Comparison of ENCODE assay signal across 16 mouse cellular contexts in the genomic region with DNA sequence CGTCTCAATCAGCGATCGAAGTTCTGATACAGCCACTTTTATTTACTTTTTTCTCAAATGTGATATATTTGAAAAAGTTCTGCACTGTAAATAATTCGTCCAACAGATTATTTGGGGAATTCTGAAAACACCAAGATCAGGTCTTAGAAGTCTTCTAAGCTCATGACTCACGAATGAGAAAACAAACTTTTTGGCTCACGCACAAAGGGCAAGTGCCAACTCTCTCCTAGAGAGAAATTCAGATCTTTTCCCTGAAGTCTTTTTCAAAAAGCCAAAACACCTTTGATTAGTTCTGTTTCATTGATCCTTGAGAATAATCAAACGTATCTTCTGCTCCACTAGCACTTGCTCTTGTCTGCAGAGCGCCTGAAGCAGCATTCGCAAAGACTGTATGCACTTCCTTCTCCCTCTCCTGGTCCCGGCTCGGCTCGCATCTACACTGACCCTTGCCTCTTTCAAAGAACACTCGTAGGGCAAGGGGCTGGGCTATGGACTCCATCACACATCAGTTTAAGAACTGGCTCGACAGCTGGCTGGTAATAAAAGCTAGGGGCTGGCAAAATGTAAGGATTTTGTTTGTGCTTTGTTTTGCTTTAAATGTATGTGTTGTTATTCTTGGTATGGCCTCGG.
DNase-seq lines count a peak whose midpoint lies in the region; ATAC-seq lines count a peak whose summit lies in the region.
"Had no signal": no experiment of that assay in that cellular context is flagged by ENCODE, and none has a peak within 500 bp of the region (broad histone marks: within the 10 kb centered on the region; RNA-seq: fewer than 3 reads in every experiment).

No protein-coding gene starts in this region.

- H3K4me2 ChIP-seq in kidney, embryonic 16.5 days (replicated peaks; ENCODE audit: low read depth, low read length): no peak overlapping the region
- H3K4me2 ChIP-seq in forebrain, embryonic 14.5 days (ENCODE audit: low read length): no peak overlapping the region
- H3K4me2 ChIP-seq: lung, embryonic 14.5 days; stomach, embryonic 15.5 days had no signal

- H3K9me3 ChIP-seq in kidney, embryonic 16.5 days (ENCODE audit: low read length): peaks cover 4% of the 10 kb centered on the region
- no peaks in the 10 kb centered on the region for H3K9me3 ChIP-seq in forebrain, embryonic 14.5 days (replicated peaks; ENCODE audit: control insufficient read depth, low read length)
- H3K9me3 ChIP-seq: stomach, embryonic 15.5 days had no signal

- peak; percentile 28 for DNase-seq in adrenal gland, postnatal 10 days
- DNase-seq in adrenal gland, adult 18-20 months (ENCODE audit: low spot score in 2 of 2): no peak
- no peak for DNase-seq in kidney, postnatal 25 days
- peak; percentile 65 for DNase-seq in Muller cell, postnatal 12 days (ENCODE audit: inconsistent ontology term)
- DNase-seq in fibroblast of lung, adult 2 months (ENCODE audit: low read depth): peak; percentile 68
- DNase-seq in left cerebral cortex, adult 9 months (ENCODE audit: low spot score in 2 of 2): no peak
- no peak for DNase-seq in forebrain, embryonic 14.5 days (ENCODE audit: low spot score)
- DNase-seq: cerebellum, adult 11 months; cerebellum, postnatal 36 days; heart, adult 2 months; heart, postnatal 10 days; lung, embryonic 14.5 days; thymus, postnatal 25 days had no signal

- no peak for ATAC-seq in kidney, embryonic 16.5 days (ENCODE audit: low FRiP score, low TSS enrichment)
- ATAC-seq in forebrain, embryonic 14.5 days: no peak
- ATAC-seq: forebrain, embryonic 16.5 days had no signal

- H3K9ac ChIP-seq in kidney, embryonic 16.5 days (replicated peaks; ENCODE audit: low read length): no peak overlapping the region
- no peak overlapping the region for H3K9ac ChIP-seq in forebrain, embryonic 14.5 days (ENCODE audit: low read length)
- H3K9ac ChIP-seq: lung, embryonic 14.5 days; stomach, embryonic 15.5 days had no signal

- H3K36me3 ChIP-seq in kidney, embryonic 16.5 days (ENCODE audit: insufficient read depth, low read length): peaks cover 26% of the 10 kb centered on the region
- H3K36me3 ChIP-seq in forebrain, embryonic 14.5 days (ENCODE audit: control insufficient read depth, insufficient read depth, low read length): peaks cover 89% of the 10 kb centered on the region

- H3K4me1 ChIP-seq in kidney, embryonic 16.5 days (ENCODE audit: insufficient read depth, low read length): peaks cover 7% of the 10 kb centered on the region; the same call in 1 of the 2 replicates
- no peaks in the 10 kb centered on the region for H3K4me1 ChIP-seq in forebrain, embryonic 14.5 days (ENCODE audit: control insufficient read depth, insufficient read depth, low read length)
- H3K4me1 ChIP-seq: stomach, embryonic 15.5 days had no signal

- H3K27me3 ChIP-seq in kidney, embryonic 16.5 days (ENCODE audit: insufficient read depth, low read length): no peaks in the 10 kb centered on the region
- H3K27me3 ChIP-seq in forebrain, embryonic 14.5 days (replicated peaks; ENCODE audit: control insufficient read depth, insufficient read depth, low read length): no peaks in the 10 kb centered on the region
- H3K27me3 ChIP-seq: stomach, embryonic 15.5 days had no signal

- WGBS in kidney, embryonic 16.5 days: 50% methylated on average over 15 of the region's 15 CpGs
- WGBS in forebrain, embryonic 14.5 days: 71% methylated on average over 15 of the region's 15 CpGs

- no peak overlapping the region for H3K4me3 ChIP-seq in kidney, embryonic 16.5 days (ENCODE audit: low read length)
- no peak overlapping the region for H3K4me3 ChIP-seq in forebrain, embryonic 14.5 days (ENCODE audit: low read depth, low read length)
- H3K4me3 ChIP-seq: heart, adult 2 months; stomach, embryonic 15.5 days had no signal

- H3K27ac ChIP-seq in kidney, embryonic 16.5 days (ENCODE audit: low read length): 0 out of 2 replicates have a peak overlapping the region, but pooled peaks have one; percentile 23
- H3K27ac ChIP-seq in forebrain, embryonic 14.5 days (ENCODE audit: low read depth, low read length): no peak overlapping the region
- H3K27ac ChIP-seq: heart, adult 2 months; stomach, embryonic 15.5 days had no signal

Comparison
In these comparisons a context has a peak if more than half of its experiments do, and no peak if none do; other contexts are left out.
1. DNase-seq: peak in adrenal gland, postnatal 10 days (single experiment), Muller cell, postnatal 12 days (single experiment) and fibroblast of lung, adult 2 months (single experiment); none in adrenal gland, adult 18-20 months (0 of 2), kidney, postnatal 25 days (0 of 2), left cerebral cortex, adult 9 months (0 of 2) and forebrain, embryonic 14.5 days (single experiment).